Mouse (Mus musculus): Measurements from ENCODE around the gene Arhgap4. TPM values are rescaled to one million over a fixed set of nuclear protein-coding genes. Genes with fewer than 3 reads are reported as not detected.

Arhgap4 gene
- total and polyA plus RNA-seq, 3 experiments = 1.5 to 7.7 (median 1.8) TPM

- peak within 1 kb of the TSS; percentile 26; the same call in 1 of the 2 replicates for H3K27ac ChIP-seq
- no peaks in the 10 kb centered on the region for H3K27me3 ChIP-seq (ENCODE audit: control insufficient read depth, insufficient read depth, low read length)
- peak within 1 kb of the TSS; percentile 56 for H3K9ac ChIP-seq (ENCODE audit: low read depth, low read length)
- H3K4me3 ChIP-seq = peak within 1 kb of the TSS; percentile 29; the same call in 1 of the 2 replicates
- 35% methylated on average over 17 of the region's 17 CpGs for WGBS
- H3K36me3 ChIP-seq (ENCODE audit: control insufficient read depth, insufficient read depth, low read length) = no peaks in the 10 kb centered on the region
- no peaks in the 10 kb centered on the region for H3K79me2 ChIP-seq (replicated peaks; ENCODE audit: control insufficient read depth, insufficient read depth, low read length)
- TF ChIP-seq EP300 (IDR thresholded peaks at IDR 0.05; ENCODE audit: insufficient read depth, low read depth, low read length) = no peak
- TF ChIP-seq POLR2A (IDR thresholded peaks at IDR 0.05; ENCODE audit: insufficient read depth, low read depth, low read length) = peak; percentile 72
- TF ChIP-seq CTCF (IDR thresholded peaks at IDR 0.05) = peak; percentile 45
- H3K4me1 ChIP-seq (ENCODE audit: control insufficient read depth, insufficient read depth, low read length) = peaks cover 1% of the 10 kb centered on the region; the same call in 1 of the 2 replicates
- intact Hi-C loops (cut with DNase I) = no loop called here
- DNase-seq = peak; percentile 66 to 80
Observed at GRCm38 (mm10) chrX:73930402-73931062, 8.9 kb upstream of the Arhgap4 start, which contains the start of gene Renbp. Gene Renbp (minus strand): TSS chrX:73930850.

DNA sequence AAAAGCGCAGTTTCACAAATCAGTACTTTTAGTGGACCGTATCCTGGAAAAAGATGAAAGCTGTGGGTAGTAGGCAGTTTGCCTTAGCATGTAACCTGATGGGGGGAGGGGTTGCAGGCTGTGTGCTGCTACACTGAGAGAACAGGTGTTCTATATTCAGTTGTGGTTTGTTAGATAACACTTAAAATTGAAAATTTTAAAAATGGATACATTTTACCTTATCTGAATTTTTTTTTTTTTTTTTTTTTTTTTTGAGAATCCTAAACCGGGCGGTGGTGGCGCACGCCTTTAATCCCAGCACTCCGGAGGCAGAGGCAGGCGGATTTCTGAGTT, 846 bp upstream of the Arhgap4 start:
- WGBS = 74% methylated on average over 8 of the region's 8 CpGs
- H3K27me3 ChIP-seq (ENCODE audit: control insufficient read depth, insufficient read depth, low read length) = no peaks in the 10 kb centered on the region
- H3K9ac ChIP-seq (ENCODE audit: low read depth, low read length) = peak overlapping the region; percentile 70; the same call in 1 of the 2 replicates
- intact Hi-C loops (cut with DNase I) = no loop called here
- no peak for TF ChIP-seq EP300 (IDR thresholded peaks at IDR 0.05; ENCODE audit: insufficient read depth, low read depth, low read length)
- no peak for TF ChIP-seq POLR2A (IDR thresholded peaks at IDR 0.05; ENCODE audit: insufficient read depth, low read depth, low read length)
- no peak for TF ChIP-seq CTCF (IDR thresholded peaks at IDR 0.05)
- H3K4me3 ChIP-seq = peak overlapping the region; percentile 69
- H3K4me1 ChIP-seq (ENCODE audit: control insufficient read depth, insufficient read depth, low read length) = no peaks in the 10 kb centered on the region; the same call in 1 of the 2 replicates
- no peak overlapping the region for H3K27ac ChIP-seq
- no peaks in the 10 kb centered on the region for H3K79me2 ChIP-seq (replicated peaks; ENCODE audit: control insufficient read depth, insufficient read depth, low read length)
- H3K36me3 ChIP-seq (ENCODE audit: control insufficient read depth, insufficient read depth, low read length) = no peaks in the 10 kb centered on the region
- no peak for DNase-seq

DNA sequence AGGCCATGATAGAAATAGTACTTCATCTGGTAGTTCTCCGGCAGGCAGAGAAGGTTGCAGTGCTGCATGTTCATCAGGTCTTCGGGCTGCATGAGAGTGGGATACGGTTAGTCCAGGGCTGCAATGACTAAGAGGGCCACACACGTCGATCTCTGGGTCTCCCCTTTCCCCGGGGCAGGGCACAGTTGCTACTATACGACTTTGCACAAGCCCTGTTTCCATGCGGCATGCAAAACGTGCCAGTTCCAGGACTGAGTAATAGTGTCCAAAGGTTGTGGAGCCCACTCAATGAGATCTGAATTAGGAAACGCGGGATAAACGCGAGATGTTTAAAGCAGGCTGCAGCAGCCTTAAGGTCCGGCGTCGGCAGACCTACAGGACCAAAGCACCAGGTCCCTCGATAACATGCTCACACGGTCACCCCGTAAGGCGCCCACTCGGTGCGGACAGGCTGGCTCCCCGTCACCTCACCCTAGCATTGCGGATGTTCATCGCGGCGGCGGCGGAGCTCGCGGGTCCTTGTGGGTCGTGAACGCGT, 316 bp downstream of the Arhgap4 start:
- intact Hi-C loops (cut with DNase I) = loop anchor here (2.0 kb wide), 1 partner anchor 41 kb away; no protein-coding TSS in a partner anchor

GRCm38 (mm10) chrX:73918631-73919030, 3.0 kb downstream of the Arhgap4 start:
- TF ChIP-seq EP300 (IDR thresholded peaks at IDR 0.05; ENCODE audit: insufficient read depth, low read depth, low read length) (no peak), CTCF (IDR thresholded peaks at IDR 0.05) (no peak), POLR2A (IDR thresholded peaks at IDR 0.05; ENCODE audit: insufficient read depth, low read depth, low read length) (no peak)
- Histone ChIP-seq H3K4me3 (no peak overlapping the region), H3K27ac (no peak overlapping the region), H3K36me3 (ENCODE audit: control insufficient read depth, insufficient read depth, low read length) (no peaks in the 10 kb centered on the region), H3K79me2 (replicated peaks; ENCODE audit: control insufficient read depth, insufficient read depth, low read length) (no peaks in the 10 kb centered on the region), H3K9ac (ENCODE audit: low read depth, low read length) (no peak overlapping the region), H3K4me1 (ENCODE audit: control insufficient read depth, insufficient read depth, low read length) (no peaks in the 10 kb centered on the region; the same call in 1 of the 2 replicates), H3K27me3 (ENCODE audit: control insufficient read depth, insufficient read depth, low read length) (no peaks in the 10 kb centered on the region)
- 84% methylated on average over 5 of the region's 5 CpGs for WGBS
- no peak for DNase-seq
- intact Hi-C loops (cut with DNase I) = no loop called here

More for the DNA sequence above, 316 bp downstream of the Arhgap4 start:
- no peaks in the 10 kb centered on the region for H3K27me3 ChIP-seq (ENCODE audit: control insufficient read depth, insufficient read depth, low read length)
- no peak for DNase-seq
- no peaks in the 10 kb centered on the region for H3K36me3 ChIP-seq (ENCODE audit: control insufficient read depth, insufficient read depth, low read length)
- peak overlapping the region; percentile 69 for H3K4me3 ChIP-seq
- peak overlapping the region; percentile 80 for H3K27ac ChIP-seq
- no peaks in the 10 kb centered on the region for H3K79me2 ChIP-seq (replicated peaks; ENCODE audit: control insufficient read depth, insufficient read depth, low read length)
- no peak for TF ChIP-seq EP300 (IDR thresholded peaks at IDR 0.05; ENCODE audit: insufficient read depth, low read depth, low read length)
- no peak for TF ChIP-seq POLR2A (IDR thresholded peaks at IDR 0.05; ENCODE audit: insufficient read depth, low read depth, low read length)
- TF ChIP-seq CTCF (IDR thresholded peaks at IDR 0.05) = no peak
- peak overlapping the region; percentile 87 for H3K9ac ChIP-seq (ENCODE audit: low read depth, low read length)
- WGBS = 21% methylated on average over 34 of the region's 34 CpGs
- no peaks in the 10 kb centered on the region; the same call in 1 of the 2 replicates for H3K4me1 ChIP-seq (ENCODE audit: control insufficient read depth, insufficient read depth, low read length)

DNA sequence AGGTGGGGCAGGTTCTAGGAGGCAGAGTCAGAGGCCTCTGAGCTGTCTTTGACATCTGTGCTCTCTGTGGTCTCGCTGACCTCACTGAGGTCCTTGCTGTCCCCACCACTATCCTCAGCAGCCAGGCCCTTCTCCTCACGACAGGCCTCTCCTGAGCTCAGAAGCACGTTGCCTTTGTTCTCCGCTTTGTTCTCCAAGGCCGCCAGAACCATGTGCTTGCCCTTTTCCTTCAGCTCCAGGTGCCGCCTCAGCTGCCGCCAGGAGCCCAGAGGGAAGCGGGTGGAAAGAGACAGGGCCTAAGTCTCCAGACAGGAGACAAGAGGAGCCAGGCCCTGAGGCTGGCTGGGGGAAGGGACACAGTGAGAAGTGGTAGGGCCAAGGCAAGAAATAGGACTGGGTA, 4.7 kb downstream of the Arhgap4 start:
- TF ChIP-seq POLR2A (IDR thresholded peaks at IDR 0.05; ENCODE audit: insufficient read depth, low read depth, low read length) (no peak), EP300 (IDR thresholded peaks at IDR 0.05; ENCODE audit: insufficient read depth, low read depth, low read length) (no peak), CTCF (IDR thresholded peaks at IDR 0.05) (no peak)
- intact Hi-C loops (cut with DNase I) = no loop called here
- no peak overlapping the region for H3K4me3 ChIP-seq
- no peaks in the 10 kb centered on the region for H3K79me2 ChIP-seq (replicated peaks; ENCODE audit: control insufficient read depth, insufficient read depth, low read length)
- WGBS = 84% methylated on average over 8 of the region's 8 CpGs
- no peak overlapping the region for H3K27ac ChIP-seq
- H3K27me3 ChIP-seq (ENCODE audit: control insufficient read depth, insufficient read depth, low read length) = no peaks in the 10 kb centered on the region
- no peaks in the 10 kb centered on the region for H3K36me3 ChIP-seq (ENCODE audit: control insufficient read depth, insufficient read depth, low read length)
- DNase-seq = no peak
- no peaks in the 10 kb centered on the region; the same call in 1 of the 2 replicates for H3K4me1 ChIP-seq (ENCODE audit: control insufficient read depth, insufficient read depth, low read length)
- no peak overlapping the region for H3K9ac ChIP-seq (ENCODE audit: low read depth, low read length)
